Mouse (Mus musculus): ENCODE measurements around the gene Polr2b. TPM values are rescaled to one million over a fixed set of nuclear protein-coding genes. Genes with fewer than 3 reads are reported as not detected.

Gene Polr2b
- polyA plus RNA-seq (2015; fragmentation: Nextera tagmentation; extraction: Ambion mirVana) = 24.9 and 25.7 TPM in 2 replicates

DNA sequence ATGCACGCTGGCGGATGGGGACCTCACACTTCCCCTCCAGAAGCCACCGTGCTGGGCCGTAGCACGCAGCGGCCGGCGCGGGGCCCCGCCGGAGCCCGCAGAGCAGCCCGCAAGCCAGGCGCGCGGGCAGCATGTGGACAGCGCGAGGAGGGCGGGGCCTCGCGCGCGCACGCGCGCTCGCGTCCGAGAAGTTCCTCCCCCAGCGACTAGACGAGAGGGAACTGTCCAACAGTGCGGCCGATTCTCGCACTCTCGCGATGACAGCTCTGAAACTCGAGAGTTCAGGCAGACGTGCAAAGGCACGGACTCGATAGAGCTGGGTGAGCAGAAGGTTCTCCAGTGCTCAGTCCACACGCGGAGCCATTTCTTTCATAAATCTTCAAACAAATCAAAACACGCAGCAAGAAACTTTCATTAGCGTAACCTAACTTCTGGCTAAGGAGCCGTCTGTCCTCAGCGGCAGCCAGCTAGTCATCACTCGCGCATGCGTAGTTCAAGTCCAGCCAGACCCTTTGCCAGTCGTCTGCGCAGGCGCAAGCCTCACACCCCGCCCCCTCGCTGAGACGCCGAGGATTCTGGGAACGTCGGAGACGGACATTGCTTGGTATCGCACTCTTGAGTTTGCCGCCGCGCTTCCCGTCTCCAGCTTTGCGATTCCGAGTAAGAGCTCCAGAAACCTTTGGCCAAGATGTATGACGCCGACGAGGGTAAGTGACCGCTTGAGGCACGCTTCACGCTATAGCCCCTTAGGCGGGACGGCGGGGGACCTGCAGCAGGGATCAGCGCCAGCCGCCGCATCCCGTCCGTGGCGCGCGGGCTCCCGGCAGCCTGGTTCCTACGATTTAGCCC lies at the start of gene Polr2b, which contains the start of gene Noa1:
TSS of gene Polr2b (plus strand) at position 224 of the 849 bp plus-strand sequence.
TSS of gene Noa1 (minus strand) at position 161 of the 849 bp plus-strand sequence.
- Histone ChIP-seq H3K4me3 (ENCODE audit: low read depth, low read length) (peak within 1 kb of the TSS; percentile 95), H3K36me3 (ENCODE audit: control insufficient read depth, insufficient read depth) (peaks cover 10% of the 10 kb centered on the region; the same call in 1 of the 2 replicates), H3K9me3 (replicated peaks; ENCODE audit: control insufficient read depth, low read length) (no peaks in the 10 kb centered on the region), H3K9ac (ENCODE audit: low read depth, low read length) (peak within 1 kb of the TSS; percentile 93), H3K27ac (ENCODE audit: low read length) (peak within 1 kb of the TSS; percentile 95), H3K4me2 (ENCODE audit: low read depth, low read length) (peak within 1 kb of the TSS; percentile 97), H3K4me1 (ENCODE audit: control insufficient read depth, low read depth, low read length) (peaks cover 27% of the 10 kb centered on the region), H3K27me3 (ENCODE audit: control insufficient read depth, insufficient read depth, low read depth, low read length) (no peaks in the 10 kb centered on the region)
- under 1% methylated on average over 85 of the region's 85 CpGs for WGBS (ENCODE audit: insufficient replicate concordance)
- ATAC-seq (ENCODE audit: low read depth) = peak; percentile 96

DNA sequence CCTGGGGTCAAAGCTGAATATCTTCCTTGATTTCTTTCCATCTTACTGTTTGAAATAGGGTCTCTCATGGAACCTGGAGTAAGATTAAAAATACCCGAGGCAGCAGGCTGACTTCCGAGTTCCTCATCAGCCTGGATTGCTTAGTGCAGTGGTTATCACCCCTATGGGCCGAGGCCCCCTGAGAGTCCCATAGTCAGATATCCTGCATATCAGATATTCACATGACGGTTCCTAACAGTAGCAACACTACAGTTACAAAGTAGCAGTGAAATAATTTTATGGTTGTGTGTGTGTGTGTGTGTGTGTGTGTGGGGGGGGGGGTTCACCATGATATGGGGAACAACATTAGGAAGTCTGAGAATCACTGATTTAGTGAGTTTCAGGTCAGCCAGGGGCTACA lies 48.8 kb upstream of the Polr2b start:
- Histone ChIP-seq H3K36me3 (ENCODE audit: control insufficient read depth, insufficient read depth) (no peaks in the 10 kb centered on the region), H3K4me2 (ENCODE audit: low read depth, low read length) (no peak overlapping the region), H3K27ac (ENCODE audit: low read length) (no peak overlapping the region), H3K4me3 (ENCODE audit: low read depth, low read length) (no peak overlapping the region), H3K9me3 (replicated peaks; ENCODE audit: control insufficient read depth, low read length) (no peaks in the 10 kb centered on the region), H3K9ac (ENCODE audit: low read depth, low read length) (no peak overlapping the region), H3K27me3 (ENCODE audit: control insufficient read depth, insufficient read depth, low read depth, low read length) (no peaks in the 10 kb centered on the region), H3K4me1 (ENCODE audit: control insufficient read depth, low read depth, low read length) (peaks cover 5% of the 10 kb centered on the region)
- ATAC-seq (ENCODE audit: low read depth) = no peak
- 26% methylated on average over 4 of the region's 4 CpGs for WGBS (ENCODE audit: insufficient replicate concordance)

DNA sequence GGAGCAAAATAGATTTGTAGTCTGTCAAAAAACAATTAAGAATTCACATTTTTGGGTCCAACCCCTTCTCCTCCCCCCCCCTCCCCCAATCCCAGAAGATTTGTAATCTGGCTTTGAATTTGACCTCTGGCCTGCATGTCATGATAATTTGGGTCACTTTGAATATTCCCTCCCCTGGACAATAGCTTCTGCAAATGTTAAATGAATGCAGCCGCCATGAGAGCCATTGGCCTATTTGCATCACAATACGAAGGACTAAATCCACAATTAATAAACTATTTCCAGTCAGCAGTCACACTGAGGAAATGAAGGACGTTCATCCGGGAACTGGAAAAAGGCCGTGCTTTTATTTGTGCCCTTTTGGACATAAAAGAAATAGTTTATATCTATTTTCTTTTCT lies 47.8 kb upstream of the Polr2b start:
- Histone ChIP-seq H3K27me3 (ENCODE audit: control insufficient read depth, insufficient read depth, low read depth, low read length) (no peaks in the 10 kb centered on the region), H3K36me3 (ENCODE audit: control insufficient read depth, insufficient read depth) (no peaks in the 10 kb centered on the region), H3K9ac (ENCODE audit: low read depth, low read length) (no peak overlapping the region), H3K4me1 (ENCODE audit: control insufficient read depth, low read depth, low read length) (peaks cover 5% of the 10 kb centered on the region), H3K27ac (ENCODE audit: low read length) (no peak overlapping the region), H3K4me2 (ENCODE audit: low read depth, low read length) (no peak overlapping the region), H3K9me3 (replicated peaks; ENCODE audit: control insufficient read depth, low read length) (no peaks in the 10 kb centered on the region), H3K4me3 (ENCODE audit: low read depth, low read length) (no peak overlapping the region)
- ATAC-seq (ENCODE audit: low read depth) = no peak
- WGBS (ENCODE audit: insufficient replicate concordance) = 79% methylated on average over 5 of the region's 5 CpGs

DNA sequence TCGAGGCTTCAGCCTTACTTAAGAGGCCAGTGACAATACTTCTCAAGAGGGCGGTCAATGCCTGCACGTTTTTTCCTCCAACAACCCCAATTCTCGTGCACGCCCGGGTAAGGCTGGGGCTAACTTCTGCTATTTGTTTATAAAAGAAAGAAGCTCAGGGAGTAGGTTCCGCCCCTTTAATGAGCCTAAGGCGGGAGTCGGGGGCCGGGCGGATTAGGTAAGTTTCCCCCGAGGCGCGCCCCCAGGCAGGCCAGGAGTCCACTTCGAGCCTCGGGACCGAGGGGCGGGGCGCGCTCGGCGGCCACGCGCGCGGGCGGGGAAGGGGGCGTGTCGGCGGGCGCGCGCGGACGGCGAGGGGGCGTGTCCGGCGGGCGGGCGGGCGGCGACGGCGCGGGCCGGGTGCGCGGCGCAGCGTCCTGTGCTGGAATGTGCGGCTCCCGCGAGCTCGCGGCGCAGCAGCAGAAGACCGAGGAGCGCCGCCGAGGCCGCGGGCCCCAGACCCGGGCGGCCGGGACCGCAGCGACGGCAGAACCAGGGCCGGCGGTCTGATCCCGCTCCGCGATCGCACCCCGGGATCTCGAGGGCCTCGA lies 44.8 kb upstream of the Polr2b start, which contains the start of gene Rest:
TSS of gene Rest (plus strand) at position 411 of the 590 bp plus-strand sequence.
- Histone ChIP-seq H3K4me2 (ENCODE audit: low read depth, low read length) (peak within 1 kb of the TSS; percentile 98), H3K9me3 (replicated peaks; ENCODE audit: control insufficient read depth, low read length) (0 out of 2 replicates have a peak, but pooled peaks cover 2% of the 10 kb centered on the region), H3K4me1 (ENCODE audit: control insufficient read depth, low read depth, low read length) (peaks cover 5% of the 10 kb centered on the region), H3K9ac (ENCODE audit: low read depth, low read length) (peak within 1 kb of the TSS; percentile 91), H3K4me3 (ENCODE audit: low read depth, low read length) (peak within 1 kb of the TSS; percentile 91), H3K27me3 (ENCODE audit: control insufficient read depth, insufficient read depth, low read depth, low read length) (no peaks in the 10 kb centered on the region), H3K36me3 (ENCODE audit: control insufficient read depth, insufficient read depth) (peaks cover 16% of the 10 kb centered on the region), H3K27ac (ENCODE audit: low read length) (peak within 1 kb of the TSS; percentile 88)
- ATAC-seq (ENCODE audit: low read depth) = peak; percentile 84
- WGBS (ENCODE audit: insufficient replicate concordance) = under 1% methylated on average over 63 of the region's 78 CpGs

DNA sequence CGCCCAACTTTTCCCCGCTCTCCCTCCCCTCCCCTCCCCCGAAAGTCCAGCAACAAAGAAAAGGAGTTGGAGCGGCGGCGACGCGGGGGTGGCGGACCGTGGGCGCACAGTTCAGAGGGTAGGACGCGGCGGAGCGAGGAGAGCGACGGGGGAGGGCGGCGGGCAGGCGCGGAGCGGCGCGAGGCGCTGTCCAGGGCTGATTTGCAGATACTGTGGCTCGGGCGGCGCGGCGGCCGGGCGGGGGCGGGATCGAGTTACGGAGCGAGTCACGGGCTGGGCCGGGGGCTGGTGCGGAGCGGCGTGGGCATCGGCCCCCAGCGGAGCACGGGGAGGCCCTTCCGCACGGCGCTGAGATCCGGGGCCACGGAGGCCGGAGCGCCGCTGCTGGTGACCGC lies 44.3 kb upstream of the Polr2b start:
- Histone ChIP-seq H3K4me2 (ENCODE audit: low read depth, low read length) (peak overlapping the region; percentile 98), H3K27me3 (ENCODE audit: control insufficient read depth, insufficient read depth, low read depth, low read length) (no peaks in the 10 kb centered on the region), H3K27ac (ENCODE audit: low read length) (peak overlapping the region; percentile 88), H3K9me3 (replicated peaks; ENCODE audit: control insufficient read depth, low read length) (0 out of 2 replicates have a peak, but pooled peaks cover 2% of the 10 kb centered on the region), H3K36me3 (ENCODE audit: control insufficient read depth, insufficient read depth) (peaks cover 16% of the 10 kb centered on the region), H3K4me1 (ENCODE audit: control insufficient read depth, low read depth, low read length) (peaks cover 5% of the 10 kb centered on the region), H3K4me3 (ENCODE audit: low read depth, low read length) (peak overlapping the region; percentile 91), H3K9ac (ENCODE audit: low read depth, low read length) (peak overlapping the region; percentile 91)
- peak; percentile 83 for ATAC-seq (ENCODE audit: low read depth)
- WGBS (ENCODE audit: insufficient replicate concordance) = under 1% methylated on average over 43 of the region's 53 CpGs

DNA sequence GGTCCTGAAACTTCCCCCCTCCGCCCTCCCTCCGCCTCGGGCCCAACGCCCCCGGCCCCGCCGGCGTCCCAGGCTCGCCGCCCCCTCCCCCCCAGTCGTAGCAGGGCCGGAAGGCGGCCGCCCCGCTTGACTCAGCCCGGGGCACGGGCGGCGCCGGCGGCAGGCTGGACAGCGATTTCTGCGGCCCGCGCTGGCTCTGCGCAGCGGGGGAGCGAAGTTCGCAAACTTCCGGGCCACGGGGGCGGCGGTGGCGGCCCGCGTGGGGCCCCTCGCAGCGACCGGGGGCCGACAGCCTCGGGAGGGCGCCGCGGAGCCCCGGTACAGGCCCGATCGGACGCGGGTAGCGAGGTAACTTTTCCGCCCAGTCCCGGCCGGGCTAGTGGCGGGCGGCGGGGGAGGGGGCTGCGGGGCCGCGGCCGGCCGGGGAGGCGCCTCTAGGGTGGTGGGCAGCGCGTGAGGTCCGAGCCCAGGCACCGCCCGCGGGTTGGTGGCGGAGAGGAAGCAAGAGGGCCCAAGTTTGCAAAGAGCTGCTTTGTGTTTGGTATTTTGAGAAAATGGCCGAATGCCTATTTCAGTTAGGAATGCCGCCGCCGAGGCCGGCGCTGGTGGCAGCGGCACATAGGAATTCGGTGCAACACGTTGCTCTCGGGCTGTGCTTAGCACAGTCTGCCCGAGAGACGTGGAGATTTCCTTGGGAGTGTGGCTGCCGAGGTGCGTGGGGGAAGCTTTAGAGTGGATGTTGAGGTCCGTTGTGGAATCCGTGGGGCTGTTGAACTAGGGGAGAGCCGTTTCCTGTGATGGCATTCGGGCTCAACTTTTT lies 43.7 kb upstream of the Polr2b start:
- ATAC-seq (ENCODE audit: low read depth) = peak; percentile 52
- Histone ChIP-seq H3K4me2 (ENCODE audit: low read depth, low read length) (peak overlapping the region; percentile 98), H3K27ac (ENCODE audit: low read length) (peak overlapping the region; percentile 88), H3K4me3 (ENCODE audit: low read depth, low read length) (peak overlapping the region; percentile 91), H3K9me3 (replicated peaks; ENCODE audit: control insufficient read depth, low read length) (0 out of 2 replicates have a peak, but pooled peaks cover 2% of the 10 kb centered on the region), H3K9ac (ENCODE audit: low read depth, low read length) (peak overlapping the region; percentile 91), H3K4me1 (ENCODE audit: control insufficient read depth, low read depth, low read length) (peaks cover 5% of the 10 kb centered on the region), H3K27me3 (ENCODE audit: control insufficient read depth, insufficient read depth, low read depth, low read length) (no peaks in the 10 kb centered on the region), H3K36me3 (ENCODE audit: control insufficient read depth, insufficient read depth) (peaks cover 16% of the 10 kb centered on the region)
- WGBS (ENCODE audit: insufficient replicate concordance) = under 1% methylated on average over 66 of the region's 87 CpGs

DNA sequence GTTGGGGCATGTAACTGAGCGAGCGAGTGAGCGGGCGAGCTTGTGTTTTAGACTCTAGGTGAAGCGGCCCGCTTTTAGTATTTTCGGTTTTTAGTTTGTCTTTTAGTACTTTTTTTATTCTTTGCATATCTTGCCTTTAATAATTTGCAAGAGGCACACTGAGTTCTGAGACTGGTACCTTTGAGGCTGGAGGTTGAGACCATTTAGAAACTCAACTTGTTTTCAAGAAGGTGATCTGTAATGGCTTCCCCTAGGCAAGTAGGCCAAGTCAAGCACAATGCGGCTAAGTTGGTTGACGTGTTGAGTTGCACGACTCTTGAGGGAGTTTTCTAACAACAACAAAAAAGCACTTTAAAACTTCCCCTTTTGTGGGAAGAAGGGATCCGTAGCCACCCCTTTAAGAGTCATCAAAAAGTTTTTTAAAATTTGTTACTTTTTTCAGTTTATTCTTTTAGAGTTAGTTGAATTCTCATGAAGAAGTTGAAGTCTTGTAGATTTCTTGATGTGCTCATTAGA lies 43.0 kb upstream of the Polr2b start:
- no peak for ATAC-seq (ENCODE audit: low read depth)
- H3K9me3 ChIP-seq (replicated peaks; ENCODE audit: control insufficient read depth, low read length) = 0 out of 2 replicates have a peak, but pooled peaks cover 2% of the 10 kb centered on the region
- H3K4me1 ChIP-seq (ENCODE audit: control insufficient read depth, low read depth, low read length) = peaks cover 5% of the 10 kb centered on the region
- peak overlapping the region; percentile 91 for H3K4me3 ChIP-seq (ENCODE audit: low read depth, low read length)
- WGBS (ENCODE audit: insufficient replicate concordance) = 2% methylated on average over 11 of the region's 11 CpGs
- peak overlapping the region; percentile 91 for H3K9ac ChIP-seq (ENCODE audit: low read depth, low read length)
- no peaks in the 10 kb centered on the region for H3K27me3 ChIP-seq (ENCODE audit: control insufficient read depth, insufficient read depth, low read depth, low read length)
- peak overlapping the region; percentile 88 for H3K27ac ChIP-seq (ENCODE audit: low read length)
- H3K36me3 ChIP-seq (ENCODE audit: control insufficient read depth, insufficient read depth) = peaks cover 16% of the 10 kb centered on the region
- peak overlapping the region; percentile 98 for H3K4me2 ChIP-seq (ENCODE audit: low read depth, low read length)

DNA sequence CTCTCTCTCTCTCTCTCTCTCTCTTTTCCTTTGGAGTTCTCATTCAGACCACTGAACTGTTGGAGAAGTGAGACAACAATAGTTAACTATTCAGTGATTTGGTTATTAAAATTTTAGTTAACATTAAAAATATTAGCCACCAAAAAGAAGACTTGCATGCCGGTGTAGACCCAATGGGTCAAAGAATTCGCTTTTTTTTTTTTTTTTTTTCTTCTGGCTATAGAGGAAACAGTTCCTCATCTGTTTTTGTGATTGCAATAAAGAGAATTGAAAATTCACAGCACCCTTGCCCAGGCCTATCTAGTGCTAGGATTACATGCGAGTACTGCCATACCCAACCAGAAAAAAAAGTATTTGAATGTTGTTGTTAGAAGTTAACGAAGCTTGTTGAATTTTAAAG lies 42.5 kb upstream of the Polr2b start:
- H3K36me3 ChIP-seq (ENCODE audit: control insufficient read depth, insufficient read depth) = peaks cover 16% of the 10 kb centered on the region
- H3K9ac ChIP-seq (ENCODE audit: low read depth, low read length) = no peak overlapping the region
- H3K4me2 ChIP-seq (ENCODE audit: low read depth, low read length) = peak overlapping the region; percentile 98
- no peaks in the 10 kb centered on the region for H3K27me3 ChIP-seq (ENCODE audit: control insufficient read depth, insufficient read depth, low read depth, low read length)
- ATAC-seq (ENCODE audit: low read depth) = no peak
- no peak overlapping the region for H3K27ac ChIP-seq (ENCODE audit: low read length)
- H3K4me3 ChIP-seq (ENCODE audit: low read depth, low read length) = peak overlapping the region; percentile 91
- 68% methylated on average over 4 of the region's 4 CpGs for WGBS (ENCODE audit: insufficient replicate concordance)
- 0 out of 2 replicates have a peak, but pooled peaks cover 2% of the 10 kb centered on the region for H3K9me3 ChIP-seq (replicated peaks; ENCODE audit: control insufficient read depth, low read length)
- peaks cover 5% of the 10 kb centered on the region for H3K4me1 ChIP-seq (ENCODE audit: control insufficient read depth, low read depth, low read length)
